Mouse (Mus musculus): ENCODE results near the gene Vstm2l. TPM values are rescaled to one million over a fixed set of nuclear protein-coding genes. Genes with fewer than 3 reads are reported as not detected.

The Vstm2l gene
- polyA plus RNA-seq, 1 experiment from 2014 or later, result not detected

- H3K36me3 ChIP-seq (ENCODE audit: control insufficient read depth, insufficient read depth, low read length), result no peaks in the 10 kb centered on the region
- ATAC-seq (ENCODE audit: insufficient number of reproducible peaks, low FRiP score, low TSS enrichment, low read depth) (no peak), DNase-seq (ENCODE audit: low spot score) (no peak)
- peaks cover 12% of the 10 kb centered on the region for H3K4me1 ChIP-seq (ENCODE audit: control insufficient read depth, insufficient read depth, low read length)
- H3K27me3 ChIP-seq (ENCODE audit: control insufficient read depth, insufficient read depth, low read length), result peaks cover 12% of the 10 kb centered on the region; the same call in 1 of the 2 replicates
- no peak overlapping the region for H3K4me3 ChIP-seq (ENCODE audit: low read depth, low read length)
- no peaks in the 10 kb centered on the region for H3K9me3 ChIP-seq (ENCODE audit: control insufficient read depth, low read length)
- H3K9ac ChIP-seq (ENCODE audit: low read length), result no peak overlapping the region
- H3K4me2 ChIP-seq (ENCODE audit: low read depth, severe bottlenecking), result no peak overlapping the region
- WGBS, result 74% methylated on average over 4 of the region's 4 CpGs
- H3K27ac ChIP-seq (replicated peaks; ENCODE audit: low read depth, low read length), result no peak overlapping the region
Measured at GRCm38 (mm10) chr2:157936676-157937075, 22.2 kb downstream of the Vstm2l start.

GRCm38 (mm10) chr2:157940586-157941185 lies 26.2 kb downstream of the Vstm2l start:
- Histone ChIP-seq H3K4me1 (ENCODE audit: control insufficient read depth, insufficient read depth, low read length) (peaks cover 21% of the 10 kb centered on the region), H3K36me3 (ENCODE audit: control insufficient read depth, insufficient read depth, low read length) (no peaks in the 10 kb centered on the region), H3K27me3 (ENCODE audit: control insufficient read depth, insufficient read depth, low read length) (peaks cover 17% of the 10 kb centered on the region), H3K4me3 (ENCODE audit: low read depth, low read length) (0 out of 2 replicates have a peak overlapping the region, but pooled peaks have one; percentile 12), H3K9ac (ENCODE audit: low read length) (no peak overlapping the region), H3K9me3 (ENCODE audit: control insufficient read depth, low read length) (no peaks in the 10 kb centered on the region), H3K4me2 (ENCODE audit: low read depth, severe bottlenecking) (peak overlapping the region; percentile 37; the same call in 1 of the 2 replicates), H3K27ac (replicated peaks; ENCODE audit: low read depth, low read length) (no peak overlapping the region)
- WGBS, result 1% methylated on average over 18 of the region's 18 CpGs
- no peak for DNase-seq (ENCODE audit: low spot score)
- no peak for ATAC-seq (ENCODE audit: insufficient number of reproducible peaks, low FRiP score, low TSS enrichment, low read depth)

GRCm38 (mm10) chr2:157943514-157944155 lies 29.2 kb downstream of the Vstm2l start:
- Histone ChIP-seq H3K4me1 (ENCODE audit: control insufficient read depth, insufficient read depth, low read length) (peaks cover 21% of the 10 kb centered on the region), H3K9me3 (ENCODE audit: control insufficient read depth, low read length) (no peaks in the 10 kb centered on the region), H3K27ac (replicated peaks; ENCODE audit: low read depth, low read length) (no peak overlapping the region; the same call in 1 of the 2 replicates), H3K4me2 (ENCODE audit: low read depth, severe bottlenecking) (peak overlapping the region; percentile 97), H3K27me3 (ENCODE audit: control insufficient read depth, insufficient read depth, low read length) (peaks cover 14% of the 10 kb centered on the region), H3K9ac (ENCODE audit: low read length) (peak overlapping the region; percentile 83), H3K36me3 (ENCODE audit: control insufficient read depth, insufficient read depth, low read length) (no peaks in the 10 kb centered on the region), H3K4me3 (ENCODE audit: low read depth, low read length) (peak overlapping the region; percentile 46)
- DNase-seq (ENCODE audit: low spot score), result peak; percentile 90
- peak; percentile 71 for ATAC-seq (ENCODE audit: insufficient number of reproducible peaks, low FRiP score, low TSS enrichment, low read depth)
- under 1% methylated on average over 47 of the region's 47 CpGs for WGBS

- ATAC-seq (ENCODE audit: insufficient number of reproducible peaks, low FRiP score, low TSS enrichment, low read depth), result no peak
- peak overlapping the region; percentile 83 for H3K9ac ChIP-seq (ENCODE audit: low read length)
- 12% methylated on average over 27 of the region's 37 CpGs for WGBS
- peak overlapping the region; percentile 97 for H3K4me2 ChIP-seq (ENCODE audit: low read depth, severe bottlenecking)
- no peak for DNase-seq (ENCODE audit: low spot score)
- H3K4me3 ChIP-seq (ENCODE audit: low read depth, low read length), result peak overlapping the region; percentile 46
- H3K27ac ChIP-seq (replicated peaks; ENCODE audit: low read depth, low read length), result no peak overlapping the region; the same call in 1 of the 2 replicates
- H3K27me3 ChIP-seq (ENCODE audit: control insufficient read depth, insufficient read depth, low read length), result peaks cover 14% of the 10 kb centered on the region
- peaks cover 21% of the 10 kb centered on the region for H3K4me1 ChIP-seq (ENCODE audit: control insufficient read depth, insufficient read depth, low read length)
- H3K9me3 ChIP-seq (ENCODE audit: control insufficient read depth, low read length), result no peaks in the 10 kb centered on the region
- no peaks in the 10 kb centered on the region for H3K36me3 ChIP-seq (ENCODE audit: control insufficient read depth, insufficient read depth, low read length)
Measured at GRCm38 (mm10) chr2:157944156-157944893, 29.9 kb downstream of the Vstm2l start.

GRCm38 (mm10) chr2:157953978-157954377 lies 39.5 kb downstream of the Vstm2l start:
- H3K4me2 ChIP-seq (ENCODE audit: low read depth, severe bottlenecking), result no peak overlapping the region
- H3K27me3 ChIP-seq (ENCODE audit: control insufficient read depth, insufficient read depth, low read length), result no peaks in the 10 kb centered on the region
- H3K9me3 ChIP-seq (ENCODE audit: control insufficient read depth, low read length), result no peaks in the 10 kb centered on the region
- H3K9ac ChIP-seq (ENCODE audit: low read length), result no peak overlapping the region
- H3K4me3 ChIP-seq (ENCODE audit: low read depth, low read length), result no peak overlapping the region
- no peaks in the 10 kb centered on the region for H3K36me3 ChIP-seq (ENCODE audit: control insufficient read depth, insufficient read depth, low read length)
- WGBS, result 78% methylated on average over 5 of the region's 5 CpGs
- DNase-seq (ENCODE audit: low spot score) (no peak), ATAC-seq (ENCODE audit: insufficient number of reproducible peaks, low FRiP score, low TSS enrichment, low read depth) (no peak)
- no peak overlapping the region for H3K27ac ChIP-seq (replicated peaks; ENCODE audit: low read depth, low read length)
- H3K4me1 ChIP-seq (ENCODE audit: control insufficient read depth, insufficient read depth, low read length), result no peaks in the 10 kb centered on the region

- Histone ChIP-seq H3K9me3 (ENCODE audit: control insufficient read depth, low read length) (no peaks in the 10 kb centered on the region), H3K4me3 (ENCODE audit: low read depth, low read length) (no peak overlapping the region), H3K4me2 (ENCODE audit: low read depth, severe bottlenecking) (no peak overlapping the region), H3K27me3 (ENCODE audit: control insufficient read depth, insufficient read depth, low read length) (no peaks in the 10 kb centered on the region), H3K27ac (replicated peaks; ENCODE audit: low read depth, low read length) (no peak overlapping the region), H3K4me1 (ENCODE audit: control insufficient read depth, insufficient read depth, low read length) (no peaks in the 10 kb centered on the region), H3K36me3 (ENCODE audit: control insufficient read depth, insufficient read depth, low read length) (no peaks in the 10 kb centered on the region), H3K9ac (ENCODE audit: low read length) (no peak overlapping the region)
- 1% methylated on average over 2 of the region's 2 CpGs for WGBS
- no peak for ATAC-seq (ENCODE audit: insufficient number of reproducible peaks, low FRiP score, low TSS enrichment, low read depth)
- DNase-seq (ENCODE audit: low spot score), result peak; percentile 25
Measured at GRCm38 (mm10) chr2:157957707-157958108, 43.3 kb downstream of the Vstm2l start.

- ATAC-seq (ENCODE audit: insufficient number of reproducible peaks, low FRiP score, low TSS enrichment, low read depth) (no peak), DNase-seq (ENCODE audit: low spot score) (no peak)
- Histone ChIP-seq H3K9ac (ENCODE audit: low read length) (no peak overlapping the region), H3K4me2 (ENCODE audit: low read depth, severe bottlenecking) (no peak overlapping the region), H3K27me3 (ENCODE audit: control insufficient read depth, insufficient read depth, low read length) (no peaks in the 10 kb centered on the region), H3K27ac (replicated peaks; ENCODE audit: low read depth, low read length) (no peak overlapping the region), H3K9me3 (ENCODE audit: control insufficient read depth, low read length) (no peaks in the 10 kb centered on the region), H3K4me3 (ENCODE audit: low read depth, low read length) (no peak overlapping the region), H3K4me1 (ENCODE audit: control insufficient read depth, insufficient read depth, low read length) (no peaks in the 10 kb centered on the region), H3K36me3 (ENCODE audit: control insufficient read depth, insufficient read depth, low read length) (no peaks in the 10 kb centered on the region)
- 7% methylated on average over 3 of the region's 3 CpGs for WGBS
Measured at GRCm38 (mm10) chr2:157967856-157968255, 53.4 kb downstream of the Vstm2l start.

GRCm38 (mm10) chr2:157970124-157970523 lies 55.7 kb downstream of the Vstm2l start:
- Histone ChIP-seq H3K9ac (ENCODE audit: low read length) (no peak overlapping the region), H3K27me3 (ENCODE audit: control insufficient read depth, insufficient read depth, low read length) (no peaks in the 10 kb centered on the region), H3K27ac (replicated peaks; ENCODE audit: low read depth, low read length) (no peak overlapping the region), H3K4me2 (ENCODE audit: low read depth, severe bottlenecking) (no peak overlapping the region), H3K9me3 (ENCODE audit: control insufficient read depth, low read length) (no peaks in the 10 kb centered on the region), H3K4me1 (ENCODE audit: control insufficient read depth, insufficient read depth, low read length) (peaks cover 7% of the 10 kb centered on the region), H3K36me3 (ENCODE audit: control insufficient read depth, insufficient read depth, low read length) (no peaks in the 10 kb centered on the region), H3K4me3 (ENCODE audit: low read depth, low read length) (no peak overlapping the region)
- DNase-seq (ENCODE audit: low spot score) (no peak), ATAC-seq (ENCODE audit: insufficient number of reproducible peaks, low FRiP score, low TSS enrichment, low read depth) (no peak)
- 67% methylated on average over 6 of the region's 6 CpGs for WGBS

Data from limb, embryonic 11.5 days (tissue).